Mouse (Mus musculus) forebrain, embryonic 15.5 days (tissue): ENCODE data around the gene Scrn3. TPM values are rescaled to one million over a fixed set of nuclear protein-coding genes. Genes with fewer than 3 reads are reported as not detected.
A peak's percentile ranks its signal among the peaks of the same experiment; 100 is the strongest.

Experiments
- ATAC-seq: fragments of 200-750 bp; cut with Nextera tagmentation; replicated peaks from 2 replicates; pipeline ENCODE4 v1.8.0; 2017; ENCODE audit warnings: mild to moderate bottlenecking, moderate TSS enrichment, moderate library complexity
- H3K27ac ChIP-seq: fragments of 300-500 bp; sonication (generic); replicated peaks from 2 replicates; pipeline ENCODE4 v1.5.1; 2015; ENCODE audit warnings: mild to moderate bottlenecking, inconsistent platforms
- H3K27me3 ChIP-seq: fragments of 300-500 bp; sonication (generic); 2 replicates; pipeline ENCODE4 v1.6.1; 2015; ENCODE audit warnings: inconsistent platforms
- H3K36me3 ChIP-seq: fragments of 300-500 bp; sonication (generic); 2 replicates; pipeline ENCODE4 v1.6.1; 2015; ENCODE audit warnings: mild to moderate bottlenecking, inconsistent platforms
- H3K4me1 ChIP-seq: fragments of 300-500 bp; sonication (generic); 2 replicates; pipeline ENCODE4 v1.6.1; 2015; ENCODE audit warnings: inconsistent platforms
- H3K4me2 ChIP-seq: fragments of 300-500 bp; sonication (generic); replicated peaks from 2 replicates; pipeline ENCODE4 v1.6.1; 2015; ENCODE audit warnings: mild to moderate bottlenecking, inconsistent platforms
- H3K4me3 ChIP-seq: fragments of 300-500 bp; sonication (generic); 2 replicates; pipeline ENCODE4 v1.5.1; 2015; ENCODE audit warnings: mild to moderate bottlenecking, inconsistent platforms
- H3K9ac ChIP-seq: fragments of 300-500 bp; sonication (generic); replicated peaks from 2 replicates; pipeline ENCODE4 v1.6.1; 2015; ENCODE audit warnings: mild to moderate bottlenecking, inconsistent platforms
- H3K9me3 ChIP-seq: fragments of 300-500 bp; sonication (generic); 2 replicates; pipeline ENCODE4 v1.6.1; 2016; ENCODE audit warnings: inconsistent platforms
- WGBS: fragments of 180-500 bp; shearing (Covaris S2); methylation state at CpG from one replicate; pipeline ENCODE4 v1.1.7; 2015; ENCODE audit warnings: mixed read lengths; 5-methylcytosine and 5-hydroxymethylcytosine counted together
- polyA plus RNA-seq: library from polyadenylated mRNA; unstranded; fragments of >200 nt; fragmentation: Nextera tagmentation; extraction: Ambion mirVana; gene quantifications from 2 replicates; pipeline ENCODE4 v1.2.1, GENCODE M21; 2015

Gene Scrn3
- polyA plus RNA-seq, 1 experiment from 2014 or later: 8.5 TPM

GRCm38 (mm10) chr2:73277021-73277708, 35.2 kb upstream of the Scrn3 start:
- Histone ChIP-seq H3K9me3 (no peaks in the 10 kb centered on the region), H3K4me1 (peaks cover 62% of the 10 kb centered on the region), H3K4me2 (peak overlapping the region; percentile 37), H3K27me3 (peaks cover 29% of the 10 kb centered on the region; the same call in 1 of the 2 replicates), H3K36me3 (no peaks in the 10 kb centered on the region), H3K4me3 (peak overlapping the region; percentile 35), H3K27ac (peak overlapping the region; percentile 85), H3K9ac (peak overlapping the region; percentile 43)
- WGBS: 1% methylated on average over 38 of the region's 38 CpGs
- no peak for ATAC-seq

DNA sequence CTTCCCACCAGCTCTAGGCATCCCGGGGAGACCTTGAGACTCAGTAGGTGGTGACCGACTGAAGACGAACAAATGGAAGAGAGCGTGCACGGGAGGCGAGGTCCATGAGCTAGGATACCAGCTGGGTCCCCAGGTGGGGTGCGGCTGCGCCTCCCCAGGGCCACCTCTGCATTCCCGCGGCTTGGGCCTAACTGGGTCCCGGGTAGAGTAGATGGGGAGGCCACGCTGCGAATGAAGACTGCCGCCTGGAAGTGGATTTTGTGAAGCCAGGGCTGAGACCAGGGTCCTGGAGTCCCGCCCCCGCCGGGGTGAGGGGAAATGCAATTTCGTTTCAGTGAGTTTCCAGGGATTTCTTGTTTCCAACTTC, 34.7 kb upstream of the Scrn3 start:
- WGBS: 2% methylated on average over 18 of the region's 18 CpGs
- Histone ChIP-seq H3K4me2 (peak overlapping the region; percentile 37), H3K36me3 (no peaks in the 10 kb centered on the region), H3K4me3 (peak overlapping the region; percentile 35), H3K27ac (peak overlapping the region; percentile 85), H3K9me3 (no peaks in the 10 kb centered on the region), H3K9ac (peak overlapping the region; percentile 43), H3K27me3 (peaks cover 29% of the 10 kb centered on the region; the same call in 1 of the 2 replicates), H3K4me1 (peaks cover 60% of the 10 kb centered on the region)
- no peak for ATAC-seq

- peak; percentile 69 for ATAC-seq
- Histone ChIP-seq H3K36me3 (no peaks in the 10 kb centered on the region), H3K27me3 (peaks cover 29% of the 10 kb centered on the region; the same call in 1 of the 2 replicates), H3K9me3 (no peaks in the 10 kb centered on the region), H3K4me3 (peak overlapping the region; percentile 35), H3K4me1 (peaks cover 54% of the 10 kb centered on the region), H3K4me2 (peak overlapping the region; percentile 41), H3K27ac (peak overlapping the region; percentile 85), H3K9ac (peak overlapping the region; percentile 43; the same call in 1 of the 2 replicates)
- WGBS: 2% methylated on average over 20 of the region's 20 CpGs
Measured at GRCm38 (mm10) chr2:73278131-73278854, 34.1 kb upstream of the Scrn3 start.

DNA sequence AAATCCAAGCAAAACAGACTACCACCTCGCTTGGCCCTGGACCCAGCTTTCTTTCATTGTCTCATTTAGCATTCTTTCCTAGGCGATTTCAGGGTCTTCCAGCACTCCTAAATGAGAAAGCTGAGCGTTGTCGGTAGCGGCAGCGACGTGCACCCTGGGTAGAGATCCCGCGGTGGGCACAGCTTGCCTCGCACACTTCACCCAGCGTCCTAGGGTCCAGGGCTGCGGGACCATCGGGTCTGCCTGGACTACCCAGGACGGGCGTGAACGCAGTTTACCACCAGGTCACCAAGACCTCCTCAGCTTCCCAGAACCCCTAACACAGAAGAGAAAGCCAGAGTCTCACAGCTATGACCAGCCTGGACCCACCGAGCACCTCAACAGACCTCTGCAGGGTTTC, 33.5 kb upstream of the Scrn3 start:
- Histone ChIP-seq H3K36me3 (no peaks in the 10 kb centered on the region), H3K27ac (peak overlapping the region; percentile 84), H3K4me3 (peak overlapping the region; percentile 24), H3K9ac (peak overlapping the region; percentile 27), H3K9me3 (no peaks in the 10 kb centered on the region), H3K27me3 (peaks cover 29% of the 10 kb centered on the region; the same call in 1 of the 2 replicates), H3K4me1 (peaks cover 48% of the 10 kb centered on the region), H3K4me2 (peak overlapping the region; percentile 41)
- WGBS: under 1% methylated on average over 17 of the region's 17 CpGs
- peak; percentile 39 for ATAC-seq

DNA sequence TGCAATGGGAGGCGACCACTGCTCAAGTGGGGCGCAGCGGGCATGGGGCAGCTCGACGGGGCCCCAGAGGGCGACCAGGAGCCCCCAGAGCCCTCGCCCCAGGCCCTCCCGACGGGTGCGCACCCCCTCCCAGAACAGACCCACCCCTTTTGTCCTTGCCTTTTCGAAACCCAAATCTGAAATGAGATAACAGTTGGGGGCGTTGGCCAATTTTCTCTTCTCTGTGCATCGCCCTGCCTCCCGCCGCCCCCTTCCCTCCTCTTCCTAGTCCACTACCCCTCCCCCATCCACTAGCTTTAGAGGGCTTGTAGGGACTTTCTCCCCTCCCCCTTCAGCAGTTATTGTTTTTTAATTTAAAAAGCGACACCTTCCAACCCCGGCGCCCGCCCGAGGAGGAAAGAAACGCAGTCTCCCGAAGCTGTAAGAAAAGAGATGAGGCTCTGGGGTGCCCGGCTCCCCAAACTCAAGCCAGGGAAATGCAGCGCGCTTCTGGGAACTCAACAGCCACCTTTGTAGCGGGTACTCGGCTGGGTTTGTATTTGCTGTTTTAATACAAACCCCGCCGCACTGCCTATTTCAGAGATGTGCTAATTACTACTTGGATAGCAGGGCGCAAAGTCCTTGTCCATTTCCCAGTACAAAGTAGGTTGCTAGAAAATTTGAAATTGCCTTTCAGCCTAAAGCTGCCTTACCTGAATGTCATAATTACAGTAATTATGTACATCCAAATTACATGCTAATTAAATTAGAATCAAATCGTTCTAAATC, 32.9 kb upstream of the Scrn3 start:
- Histone ChIP-seq H3K27me3 (peaks cover 29% of the 10 kb centered on the region; the same call in 1 of the 2 replicates), H3K9ac (peak overlapping the region; percentile 27), H3K4me2 (peak overlapping the region; percentile 41), H3K27ac (peak overlapping the region; percentile 84), H3K4me1 (peaks cover 42% of the 10 kb centered on the region), H3K36me3 (no peaks in the 10 kb centered on the region), H3K4me3 (peak overlapping the region; percentile 24), H3K9me3 (no peaks in the 10 kb centered on the region)
- no peak; the same call in 1 of the 2 replicates for ATAC-seq
- WGBS: under 1% methylated on average over 31 of the region's 31 CpGs

DNA sequence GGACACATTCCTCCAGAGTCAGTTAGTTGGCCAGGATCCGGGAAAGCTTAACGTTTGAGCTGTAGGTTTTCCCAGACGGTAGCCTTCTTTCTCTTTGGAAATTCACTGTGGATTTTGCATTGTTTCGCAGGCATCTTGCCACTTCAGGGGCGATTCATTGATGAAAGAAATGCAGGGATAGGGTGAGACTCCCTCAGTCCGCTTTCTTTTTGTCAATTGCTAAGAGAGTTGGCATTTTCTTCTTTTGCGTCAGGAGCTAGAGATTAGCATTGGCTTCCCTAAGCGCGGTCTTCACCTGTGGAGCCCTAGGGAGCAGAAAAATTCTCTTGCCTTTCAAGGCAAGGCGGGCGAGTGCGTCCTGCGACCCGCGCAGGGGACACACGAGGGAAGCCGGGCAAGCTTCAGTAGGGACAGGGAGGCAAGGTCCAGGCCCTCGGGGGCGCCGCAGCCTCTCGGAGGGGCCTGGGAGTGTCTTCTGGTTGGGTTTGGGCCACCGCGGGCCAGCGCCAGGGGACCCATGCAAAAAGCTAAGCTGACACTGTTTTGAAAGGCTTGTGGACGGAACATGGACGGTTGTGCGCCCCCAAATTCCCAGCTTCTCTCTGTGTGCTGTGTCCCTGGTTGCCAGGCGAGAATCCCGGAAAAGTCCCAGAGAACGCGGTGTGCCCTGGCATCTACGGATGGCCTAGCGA, 31.9 kb upstream of the Scrn3 start:
- Histone ChIP-seq H3K4me1 (peaks cover 38% of the 10 kb centered on the region), H3K4me3 (peak overlapping the region; percentile 17), H3K27me3 (peaks cover 29% of the 10 kb centered on the region; the same call in 1 of the 2 replicates), H3K36me3 (no peaks in the 10 kb centered on the region), H3K27ac (peak overlapping the region; percentile 57), H3K9me3 (no peaks in the 10 kb centered on the region), H3K4me2 (peak overlapping the region; percentile 40), H3K9ac (peak overlapping the region; percentile 8; the same call in 1 of the 2 replicates)
- WGBS: under 1% methylated on average over 33 of the region's 33 CpGs
- no peak for ATAC-seq

DNA sequence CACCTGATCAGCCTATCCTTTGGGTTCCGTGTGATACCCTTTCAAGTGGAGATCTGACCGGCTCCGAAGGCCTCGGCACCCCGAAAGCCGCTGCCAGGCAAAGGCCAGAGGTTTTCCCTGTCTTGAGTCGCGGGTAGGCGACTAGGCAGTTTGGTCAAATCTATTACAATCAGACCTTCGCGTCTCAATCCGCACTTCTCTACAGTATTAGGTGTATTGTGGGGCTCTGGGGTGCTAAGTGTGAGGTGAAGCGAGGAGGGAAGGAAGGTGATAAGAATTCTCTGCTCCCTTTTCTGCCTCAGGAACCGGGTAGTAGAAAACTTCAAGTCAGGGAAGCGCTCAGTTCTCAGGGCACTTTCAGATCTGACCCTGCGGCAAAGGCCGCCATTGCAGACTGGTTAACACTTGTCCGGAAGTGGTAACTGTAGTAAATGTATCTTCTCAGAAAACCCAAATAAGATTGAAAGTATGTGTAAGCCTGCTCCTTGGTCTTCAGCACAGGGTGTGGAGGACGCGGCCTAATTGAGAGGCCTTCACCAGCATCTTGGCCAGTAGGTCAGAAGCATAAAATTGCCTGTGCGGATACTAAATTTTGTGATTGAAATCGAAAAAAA, 31.2 kb upstream of the Scrn3 start:
- 13% methylated on average over 22 of the region's 22 CpGs for WGBS
- no peaks in the 10 kb centered on the region for H3K9me3 ChIP-seq
- H3K4me3 ChIP-seq: peak overlapping the region; percentile 17
- peaks cover 29% of the 10 kb centered on the region; the same call in 1 of the 2 replicates for H3K27me3 ChIP-seq
- H3K36me3 ChIP-seq: no peaks in the 10 kb centered on the region
- H3K4me1 ChIP-seq: peaks cover 38% of the 10 kb centered on the region
- no peak for ATAC-seq
- peak overlapping the region; percentile 40 for H3K4me2 ChIP-seq
- 0 out of 2 replicates have a peak overlapping the region, but pooled peaks have one; percentile 57 for H3K27ac ChIP-seq
- peak overlapping the region; percentile 8; the same call in 1 of the 2 replicates for H3K9ac ChIP-seq

DNA sequence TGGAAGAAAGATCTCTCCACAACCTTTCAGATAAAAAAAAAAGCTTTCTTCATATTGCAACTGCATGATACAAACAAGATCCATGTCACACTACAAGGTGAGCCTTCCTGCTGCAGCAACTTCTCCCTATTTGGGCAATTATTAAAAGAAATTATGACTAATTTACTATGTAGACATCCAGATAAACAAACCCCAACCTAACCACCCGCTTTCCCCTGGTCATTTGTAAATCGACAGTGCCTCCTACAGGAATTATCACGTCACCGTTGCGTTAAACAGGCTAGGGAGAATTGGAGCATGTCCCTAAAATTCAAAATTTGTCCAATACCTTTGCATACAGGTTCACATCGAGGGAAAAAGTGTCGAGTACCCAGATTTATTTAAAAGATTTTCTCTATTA, 30.7 kb upstream of the Scrn3 start:
- 11% methylated on average over 7 of the region's 7 CpGs for WGBS
- H3K9ac ChIP-seq: no peak overlapping the region
- peaks cover 29% of the 10 kb centered on the region; the same call in 1 of the 2 replicates for H3K27me3 ChIP-seq
- H3K9me3 ChIP-seq: no peaks in the 10 kb centered on the region
- H3K4me2 ChIP-seq: no peak overlapping the region
- ATAC-seq: no peak
- peaks cover 38% of the 10 kb centered on the region for H3K4me1 ChIP-seq
- H3K36me3 ChIP-seq: no peaks in the 10 kb centered on the region
- no peak overlapping the region for H3K4me3 ChIP-seq
- H3K27ac ChIP-seq: no peak overlapping the region

DNA sequence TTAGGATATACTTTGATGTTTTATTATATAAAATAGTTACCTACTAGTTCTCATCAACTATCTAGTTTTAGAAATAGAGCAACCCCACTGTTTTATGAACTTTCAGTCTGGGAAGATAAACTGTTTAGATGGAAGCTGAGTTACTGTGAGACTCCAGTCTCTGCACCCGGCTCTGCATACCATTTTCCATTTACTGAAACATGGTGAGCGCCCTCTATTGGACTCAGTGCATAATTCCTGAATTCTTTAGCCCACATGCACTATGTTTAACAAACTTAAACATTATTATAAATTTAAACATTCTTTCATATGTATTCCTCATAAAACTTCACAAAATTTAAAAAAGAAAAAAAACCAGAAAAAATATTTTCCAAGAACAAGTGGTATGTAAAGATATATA, 26.8 kb upstream of the Scrn3 start:
- no peak for ATAC-seq
- no peak overlapping the region for H3K9ac ChIP-seq
- H3K27ac ChIP-seq: no peak overlapping the region
- H3K9me3 ChIP-seq: no peaks in the 10 kb centered on the region
- no peak overlapping the region for H3K4me3 ChIP-seq
- H3K36me3 ChIP-seq: 0 out of 2 replicates have a peak, but pooled peaks cover 3% of the 10 kb centered on the region
- peaks cover 9% of the 10 kb centered on the region for H3K4me1 ChIP-seq
- no peak overlapping the region for H3K4me2 ChIP-seq
- WGBS: 6% methylated on average over 2 of the region's 2 CpGs
- H3K27me3 ChIP-seq: peaks cover 12% of the 10 kb centered on the region; the same call in 1 of the 2 replicates

DNA sequence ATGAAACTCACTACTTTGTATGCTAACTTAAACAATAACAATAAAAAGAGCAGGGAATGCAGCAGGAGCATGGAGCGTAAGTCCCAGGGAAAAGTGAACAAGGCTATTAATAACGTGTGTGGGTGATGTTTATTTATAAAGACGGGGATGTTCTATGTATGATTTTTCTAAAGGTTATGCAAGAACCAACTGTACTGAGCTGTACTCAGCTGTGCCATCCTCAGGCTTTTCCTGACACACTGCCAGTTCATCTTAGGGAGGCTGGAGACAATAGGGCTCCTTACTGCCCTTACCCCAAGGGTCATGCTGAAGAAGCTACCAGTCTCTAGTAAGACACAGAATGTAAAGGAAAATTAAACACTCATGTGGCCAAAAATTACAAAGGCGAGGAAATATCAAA, 21.3 kb upstream of the Scrn3 start:
- no peak for ATAC-seq
- no peak overlapping the region for H3K4me2 ChIP-seq
- H3K9me3 ChIP-seq: no peaks in the 10 kb centered on the region
- H3K27ac ChIP-seq: no peak overlapping the region
- no peak overlapping the region for H3K4me3 ChIP-seq
- no peak overlapping the region for H3K9ac ChIP-seq
- 91% methylated on average over 4 of the region's 4 CpGs for WGBS
- H3K27me3 ChIP-seq: no peaks in the 10 kb centered on the region
- H3K4me1 ChIP-seq: no peaks in the 10 kb centered on the region
- 0 out of 2 replicates have a peak, but pooled peaks cover 8% of the 10 kb centered on the region for H3K36me3 ChIP-seq

DNA sequence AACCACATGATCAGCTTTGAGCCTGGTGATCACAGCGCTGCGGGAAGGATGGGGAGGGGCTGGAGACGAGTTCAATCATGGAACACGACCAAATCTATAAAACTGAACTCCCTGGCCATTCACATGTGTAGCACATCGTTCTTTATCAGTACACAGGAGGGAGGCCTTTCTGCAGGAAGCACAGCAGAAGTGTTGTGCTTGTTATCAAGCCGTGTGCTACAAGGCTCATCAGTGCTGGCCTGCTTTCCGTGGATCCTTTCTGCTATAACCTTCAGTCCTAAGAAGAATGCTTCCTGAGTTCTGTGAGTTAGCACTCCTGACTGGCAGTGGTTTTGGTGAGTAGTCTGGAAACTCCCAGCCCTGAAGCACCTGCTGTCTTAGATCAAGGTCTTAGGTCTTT, 17.4 kb upstream of the Scrn3 start:
- Histone ChIP-seq H3K9ac (no peak overlapping the region), H3K9me3 (no peaks in the 10 kb centered on the region), H3K36me3 (0 out of 2 replicates have a peak, but pooled peaks cover 7% of the 10 kb centered on the region), H3K4me3 (no peak overlapping the region), H3K4me2 (no peak overlapping the region), H3K4me1 (no peaks in the 10 kb centered on the region), H3K27me3 (no peaks in the 10 kb centered on the region), H3K27ac (no peak overlapping the region)
- no peak for ATAC-seq
- WGBS: 90% methylated on average over 7 of the region's 7 CpGs
